Mouse (Mus musculus) olfactory bulb, adult 2 months (tissue): Measurements from ENCODE around the gene Gm10645. TPM values are rescaled to one million over a fixed set of nuclear protein-coding genes. Genes with fewer than 3 reads are reported as not detected.

Source experiments
- H3K27ac ChIP-seq: fragments of 200-500 bp; 2 replicates; pipeline ENCODE4 v1.5.1; 2012; ENCODE audit warnings: low read depth, low read length; ENCODE audit not compliant: insufficient read depth
- H3K4me1 ChIP-seq: fragments of 200-500 bp; 2 replicates; pipeline ENCODE4 v1.6.1; 2012; ENCODE audit warnings: low read length; ENCODE audit not compliant: control insufficient read depth, insufficient read depth
- H3K4me3 ChIP-seq: fragments of 200-500 bp; 2 replicates; pipeline ENCODE4 v1.5.1; 2012; ENCODE audit warnings: mild to moderate bottlenecking, low read depth, low read length, moderate library complexity; ENCODE audit not compliant: insufficient read depth
- CTCF ChIP-seq: fragments of 200-500 bp; IDR thresholded peaks from 2 replicates; pipeline ENCODE4 v1.5.1; 2012; ENCODE audit warnings: low read depth, mild to moderate bottlenecking, low read length, moderate library complexity; ENCODE audit not compliant: insufficient read depth
- POLR2A ChIP-seq: fragments of 200-500 bp; IDR thresholded peaks from 2 replicates; pipeline ENCODE4 v1.6.1; 2012; ENCODE audit warnings: mild to moderate bottlenecking, low read depth, low read length, moderate library complexity; ENCODE audit not compliant: insufficient read depth
- WGBS: fragments of 180-500 bp; shearing (Covaris S2); methylation state at CpG from one replicate; pipeline ENCODE4 v1.1.7; 2018; 5-methylcytosine and 5-hydroxymethylcytosine counted together
- polyA plus RNA-seq: library from polyadenylated mRNA; stranded (reverse); fragments of >200 nt; gene quantifications from 2 replicates; pipeline ENCODE4 v1.2.4, GENCODE M21; 2012; ENCODE audit warnings: low replicate concordance; ENCODE audit not compliant: missing spikeins, insufficient read depth, insufficient read length

Gm10645 gene
- polyA plus RNA-seq, 1 experiment: not detected

- peaks cover 15% of the 10 kb centered on the region for H3K4me1 ChIP-seq
- TF ChIP-seq POLR2A (no peak), CTCF (no peak)
- H3K4me3 ChIP-seq: no peak overlapping the region
- WGBS: 84% methylated on average over 2 of the region's 2 CpGs
- no peak overlapping the region for H3K27ac ChIP-seq
These were observed 10.8 kb upstream of the Gm10645 start for GRCm38 (mm10) chr8:83176785-83177184.

- peaks cover 13% of the 10 kb centered on the region for H3K4me1 ChIP-seq
- TF ChIP-seq CTCF (no peak), POLR2A (no peak)
- WGBS: 54% methylated on average over 10 of the region's 10 CpGs
These were observed 9.7 kb upstream of the Gm10645 start for GRCm38 (mm10) chr8:83175680-83176079.

GRCm38 (mm10) chr8:83170894-83171293, 4.9 kb upstream of the Gm10645 start:
- Histone ChIP-seq H3K4me1 (peaks cover 5% of the 10 kb centered on the region; the same call in 1 of the 2 replicates), H3K4me3 (no peak overlapping the region), H3K27ac (no peak overlapping the region)
- TF ChIP-seq POLR2A (no peak), CTCF (no peak)
- 46% methylated on average over 6 of the region's 6 CpGs for WGBS

More at GRCm38 (mm10) chr8:83175680-83176079, 9.7 kb upstream of the Gm10645 start:
- no peak overlapping the region for H3K4me3 ChIP-seq
- no peak overlapping the region for H3K27ac ChIP-seq

- no peak overlapping the region for H3K4me3 ChIP-seq
- TF ChIP-seq POLR2A (no peak), CTCF (no peak)
These were observed 3.7 kb upstream of the Gm10645 start for GRCm38 (mm10) chr8:83169709-83170108.

GRCm38 (mm10) chr8:83169127-83169526, 3.2 kb upstream of the Gm10645 start:
- Histone ChIP-seq H3K27ac (no peak overlapping the region), H3K4me1 (peaks cover 2% of the 10 kb centered on the region; the same call in 1 of the 2 replicates), H3K4me3 (no peak overlapping the region)
- TF ChIP-seq POLR2A: no peak
- TF ChIP-seq CTCF: no peak
- WGBS: 79% methylated on average over 3 of the region's 3 CpGs

More at GRCm38 (mm10) chr8:83169709-83170108, 3.7 kb upstream of the Gm10645 start:
- H3K27ac ChIP-seq: no peak overlapping the region
- H3K4me1 ChIP-seq: 0 out of 2 replicates have a peak, but pooled peaks cover 2% of the 10 kb centered on the region
- 91% methylated on average over 2 of the region's 2 CpGs for WGBS

- H3K4me3 ChIP-seq: peak overlapping the region; percentile 37
- WGBS: 20% methylated on average over 3 of the region's 3 CpGs
- H3K27ac ChIP-seq: no peak overlapping the region
- peaks cover 2% of the 10 kb centered on the region; the same call in 1 of the 2 replicates for H3K4me1 ChIP-seq
- TF ChIP-seq POLR2A (no peak), CTCF (no peak)
These were observed 2.0 kb upstream of the Gm10645 start for GRCm38 (mm10) chr8:83167932-83168331.

GRCm38 (mm10) chr8:83165235-83165930, 587 bp downstream of the Gm10645 start, which contains the start of gene Tbc1d9:
Tbc1d9 (plus strand) TSS chr8:83165352.
- under 1% methylated on average over 63 of the region's 63 CpGs for WGBS
- TF ChIP-seq POLR2A (no peak; the same call in none of the 2 replicates), CTCF (no peak)
- Histone ChIP-seq H3K27ac (peak within 1 kb of the TSS; percentile 86), H3K4me1 (peaks cover 2% of the 10 kb centered on the region; the same call in 1 of the 2 replicates), H3K4me3 (peak within 1 kb of the TSS; percentile 84)

- WGBS: 88% methylated on average over 2 of the region's 2 CpGs
- TF ChIP-seq POLR2A (no peak), CTCF (no peak)
- H3K4me1 ChIP-seq: peaks cover 2% of the 10 kb centered on the region; the same call in 1 of the 2 replicates
- H3K4me3 ChIP-seq: no peak overlapping the region
- H3K27ac ChIP-seq: no peak overlapping the region
These were observed 5.4 kb downstream of the Gm10645 start for GRCm38 (mm10) chr8:83160613-83161012.

GRCm38 (mm10) chr8:83159615-83160014, 6.4 kb downstream of the Gm10645 start:
- WGBS: 65% methylated on average over 1 of the region's 1 CpGs
- H3K4me3 ChIP-seq: no peak overlapping the region
- TF ChIP-seq POLR2A (no peak), CTCF (no peak)
- H3K27ac ChIP-seq: no peak overlapping the region
- peaks cover 3% of the 10 kb centered on the region; the same call in 1 of the 2 replicates for H3K4me1 ChIP-seq
